Mouse (Mus musculus) layer of hippocampus, adult 9-11 months (tissue): ENCODE measurements at regions not wholly inside any gene's neighbourhood (a gene's known extent, or its start where the extent isn't known, plus 50 kb on each side); places are given as distances from the start of the nearest gene placed in this dataset.

Source experiments
- DNase-seq: peaks from one replicate; pipeline ENCODE4 v3.0.0; 2022

DNA sequence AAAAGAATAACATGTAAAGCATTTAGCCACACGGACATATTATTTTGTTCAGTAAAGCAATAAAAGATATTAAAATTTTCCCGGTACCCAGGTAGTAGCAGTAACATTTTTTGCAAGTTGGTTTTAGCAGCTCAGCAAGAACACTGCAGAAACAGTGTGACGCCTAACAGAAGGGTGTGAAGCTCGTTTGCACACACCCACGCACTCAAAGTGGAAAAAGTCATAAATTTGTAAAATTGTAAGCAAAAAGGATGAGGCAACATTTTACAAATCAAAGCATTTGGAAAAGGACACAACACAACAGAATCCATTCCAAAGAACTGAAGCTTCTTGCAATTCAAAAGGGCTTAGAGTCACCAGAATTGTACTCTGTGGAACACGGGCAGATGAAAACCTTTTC lies 1053.6 kb upstream of the Celf2 start:
- DNase-seq: peak; percentile 58

GRCm38 (mm10) chr2:8546116-8546515 lies 1036.8 kb upstream of the Celf2 start:
- no peak for DNase-seq

DNA sequence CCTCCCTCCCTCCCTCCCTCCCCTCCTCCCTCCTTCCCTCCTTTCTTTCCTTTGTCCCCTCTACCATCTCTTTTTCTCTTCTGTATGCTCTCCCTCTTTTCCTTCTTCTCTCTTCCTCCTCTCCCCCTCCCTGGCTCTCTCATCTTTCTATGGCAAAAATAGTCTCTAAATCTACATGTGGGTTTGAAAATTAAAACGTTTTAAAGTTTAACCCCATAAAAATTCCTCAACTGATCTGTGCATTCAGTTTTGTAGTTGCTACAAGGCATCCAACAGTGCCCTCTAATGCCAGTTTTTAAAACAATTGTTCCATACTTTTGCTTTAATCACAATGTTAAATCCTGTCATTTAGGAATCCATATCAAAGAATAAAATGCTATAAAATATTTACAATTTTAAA lies 1027.5 kb upstream of the Celf2 start:
- peak; percentile 36 for DNase-seq

DNA sequence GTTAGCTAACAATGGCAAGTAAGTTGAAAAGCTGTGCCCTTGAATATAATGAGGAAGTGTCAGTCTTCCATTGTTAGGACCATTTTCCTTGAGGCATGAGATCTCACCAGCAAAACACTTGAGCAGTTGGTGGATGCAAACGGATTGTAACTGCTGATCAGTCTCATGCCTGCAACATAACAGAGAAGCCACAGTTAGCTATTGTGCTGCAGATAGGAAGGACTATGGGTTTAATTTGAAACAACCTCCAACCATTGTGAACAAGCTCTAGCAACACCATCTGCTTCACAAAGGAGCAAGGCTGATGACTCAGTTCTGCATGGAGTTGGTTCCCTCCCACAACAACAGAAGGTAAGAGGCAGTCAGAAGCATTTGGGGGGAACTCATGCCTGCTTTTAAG lies 989.1 kb upstream of the Celf2 start:
- peak; percentile 91 for DNase-seq

DNA sequence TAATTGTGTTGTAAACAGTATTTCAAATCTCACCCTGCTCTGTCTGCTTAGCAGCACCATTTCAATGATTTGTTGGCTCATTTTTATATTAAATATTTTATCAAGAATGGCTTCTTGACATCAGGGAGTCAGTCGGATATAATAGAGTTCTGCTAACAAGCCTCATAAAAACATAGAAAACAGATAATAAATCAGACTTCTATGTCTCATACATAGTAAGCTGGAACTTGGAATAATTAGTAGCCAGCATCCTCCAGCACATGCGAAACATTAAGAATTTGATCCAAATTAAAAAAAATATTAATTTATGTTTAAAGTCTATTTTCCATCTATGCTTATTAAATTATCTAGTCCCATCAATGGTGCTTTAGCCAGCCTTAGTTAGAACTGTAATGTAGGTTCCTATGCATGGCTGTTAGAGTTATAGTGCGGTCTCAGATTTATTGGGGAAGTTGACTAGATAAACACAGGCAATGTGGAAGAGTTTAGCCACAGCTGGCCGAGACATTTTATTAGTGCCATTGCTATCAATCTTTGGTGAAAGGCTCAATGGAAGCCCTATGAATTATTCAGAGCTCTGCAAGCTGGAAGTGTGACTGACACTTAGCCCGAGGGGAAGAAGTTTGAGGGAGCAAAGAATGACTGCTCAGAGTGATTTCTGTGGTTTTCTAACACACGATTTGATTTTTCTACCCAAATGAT lies 968.6 kb upstream of the Celf2 start:
- DNase-seq: no peak

- DNase-seq: peak; percentile 70
Measured at GRCm38 (mm10) chr2:8470546-8470945, 961.2 kb upstream of the Celf2 start.

- no peak for DNase-seq
Measured at GRCm38 (mm10) chr2:8468989-8469388, 959.6 kb upstream of the Celf2 start.

- DNase-seq: no peak
Measured at GRCm38 (mm10) chr2:8468351-8468750, 959.0 kb upstream of the Celf2 start.

DNA sequence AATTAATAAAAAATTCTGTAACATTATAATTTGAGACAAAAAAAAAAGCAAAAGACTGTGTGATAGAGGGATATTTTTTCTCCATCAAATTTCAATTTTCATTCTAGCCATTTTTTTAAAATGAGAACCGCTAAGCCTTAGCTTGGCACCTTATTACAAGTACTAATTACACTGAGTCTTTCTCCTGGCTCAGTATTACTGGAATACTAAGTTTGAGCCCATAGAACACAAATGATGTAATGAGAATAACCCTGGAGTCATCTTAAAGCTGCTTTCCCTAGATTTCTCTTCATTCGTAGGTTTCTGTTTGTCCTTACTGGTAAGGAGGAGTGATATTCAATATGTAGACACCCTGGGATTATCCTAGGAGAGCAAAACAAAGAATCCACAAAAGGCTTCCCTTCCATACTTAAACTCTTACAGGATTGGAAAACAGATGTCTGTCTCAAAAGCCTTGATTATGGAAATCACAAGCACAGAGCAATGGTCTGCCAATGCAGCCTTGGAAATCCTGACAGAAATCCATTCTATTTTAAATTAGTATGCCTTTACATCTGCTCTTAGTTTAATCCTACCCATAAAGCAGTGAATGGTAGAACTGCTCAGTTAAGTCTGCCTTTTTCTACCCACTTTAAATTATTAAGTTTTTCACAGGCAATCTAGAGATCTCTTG lies 958.3 kb upstream of the Celf2 start:
- no peak for DNase-seq

GRCm38 (mm10) chr2:8452566-8453243 lies 943.3 kb upstream of the Celf2 start:
- peak; percentile 53 for DNase-seq

GRCm38 (mm10) chr2:8441230-8441629 lies 931.9 kb upstream of the Celf2 start:
- DNase-seq: no peak

DNA sequence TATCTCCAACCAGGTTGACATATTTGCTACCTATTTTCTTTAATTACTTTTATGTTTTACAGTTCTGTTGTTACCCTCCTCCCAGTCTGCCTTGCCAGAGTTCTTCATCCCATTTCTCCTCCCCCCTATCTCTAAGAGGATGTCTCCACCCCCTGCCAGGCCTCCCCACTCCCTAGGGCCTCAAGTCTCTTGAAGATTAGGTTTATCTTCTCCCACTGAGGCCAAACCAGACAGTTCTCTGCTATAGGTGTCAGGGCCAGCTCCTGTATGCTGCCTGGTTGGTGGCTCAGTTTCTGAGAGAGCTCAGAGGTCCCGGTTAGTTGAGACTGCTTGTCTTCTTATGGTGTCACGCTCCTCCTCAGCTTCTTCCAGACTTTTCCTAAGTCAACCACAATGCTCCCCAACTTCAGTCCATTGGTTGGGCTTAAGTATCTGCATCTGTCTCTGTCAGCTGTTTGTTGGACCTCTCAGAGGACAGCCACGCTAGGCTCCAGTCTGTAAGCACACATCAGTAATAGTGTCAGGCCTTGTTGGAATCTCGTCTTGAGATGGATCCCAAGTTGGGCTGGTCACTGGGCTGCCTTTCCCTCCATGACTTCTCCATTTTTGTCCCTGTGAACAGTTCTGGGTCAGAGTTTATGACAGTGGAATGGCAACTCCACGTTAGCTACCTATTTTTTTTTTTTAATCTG lies 920.4 kb upstream of the Celf2 start:
- DNase-seq: no peak

- DNase-seq: no peak
Measured at GRCm38 (mm10) chr2:8428145-8428544, 918.8 kb upstream of the Celf2 start.

DNA sequence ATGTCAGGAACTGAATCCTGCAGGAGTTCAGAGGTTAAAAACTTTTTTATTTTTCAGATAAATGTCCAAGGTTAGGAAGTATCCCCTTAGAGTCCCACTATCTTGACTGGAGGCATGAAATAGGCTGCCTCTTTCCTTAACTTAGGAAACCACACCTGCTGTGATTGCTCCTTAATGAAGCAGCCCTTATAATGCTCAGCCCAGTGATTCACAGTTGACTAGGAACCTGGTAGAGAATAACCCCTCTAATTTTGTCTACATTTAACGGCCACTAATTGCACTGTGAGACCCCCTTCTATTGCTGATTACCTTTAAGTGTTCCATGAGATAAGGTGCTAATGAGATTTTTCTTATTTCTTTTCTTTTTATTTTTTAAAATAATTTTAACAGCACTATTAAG lies 918.4 kb upstream of the Celf2 start:
- no peak for DNase-seq

DNA sequence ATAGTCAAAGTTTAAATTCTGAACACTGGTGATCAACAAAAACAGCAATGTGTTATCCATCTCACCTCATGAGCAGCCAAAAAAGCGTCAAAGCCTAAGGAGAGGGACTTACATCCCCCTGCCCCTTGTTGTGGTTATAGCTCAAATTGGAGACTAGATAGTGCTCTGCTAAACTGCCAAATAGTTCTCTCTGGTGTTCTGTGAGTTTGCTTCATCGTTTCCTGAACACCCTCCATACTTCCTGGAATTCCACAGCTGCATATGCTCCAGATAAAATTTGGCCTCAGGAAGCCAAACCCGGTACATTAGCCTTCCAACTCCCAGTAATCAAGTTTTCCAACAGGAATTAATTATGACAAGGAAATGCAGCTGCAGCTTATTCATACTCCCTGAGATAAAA lies 906.6 kb upstream of the Celf2 start:
- DNase-seq: no peak

DNA sequence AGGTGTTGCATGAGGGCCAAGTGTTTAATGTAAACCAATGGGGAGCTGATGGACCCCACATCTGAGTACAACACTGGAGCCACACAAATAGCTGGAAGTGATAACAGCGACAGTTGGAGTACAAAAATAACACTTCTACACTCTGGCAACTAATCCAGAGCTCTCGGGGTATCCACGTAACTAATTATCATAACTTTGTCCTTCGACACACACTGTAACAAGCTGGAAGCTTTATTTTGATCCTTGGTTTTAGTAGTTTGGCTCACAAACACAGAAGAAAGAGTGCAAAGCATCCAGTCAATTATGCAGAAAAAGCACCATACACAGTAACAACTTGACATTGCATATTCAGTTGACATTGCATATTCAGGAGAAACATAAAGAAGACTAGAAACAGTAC lies 884.8 kb upstream of the Celf2 start:
- peak; percentile 24 for DNase-seq

- no peak for DNase-seq
Measured at GRCm38 (mm10) chr2:8389530-8389929, 880.2 kb upstream of the Celf2 start.

DNA sequence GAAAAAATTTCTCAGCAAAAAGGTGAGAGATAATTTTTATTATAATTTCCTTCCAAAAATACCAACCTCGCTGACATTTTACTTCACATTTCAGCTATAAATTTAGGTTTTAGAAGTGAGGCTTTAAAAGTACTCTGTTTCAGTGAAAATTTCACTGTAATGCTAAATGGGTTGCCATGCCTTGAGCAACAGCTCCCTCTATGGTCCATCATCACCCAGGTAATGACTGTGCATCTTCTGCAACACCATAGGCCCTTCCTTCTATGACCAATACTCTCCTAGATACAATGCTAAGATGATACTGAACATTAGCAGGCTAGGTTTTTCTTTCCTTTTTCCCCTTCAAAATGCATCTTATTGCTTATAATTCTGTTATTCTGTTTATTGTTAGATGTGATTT lies 870.9 kb upstream of the Celf2 start:
- DNase-seq: peak; percentile 73

GRCm38 (mm10) chr2:8379590-8379989 lies 870.2 kb upstream of the Celf2 start:
- no peak for DNase-seq

DNA sequence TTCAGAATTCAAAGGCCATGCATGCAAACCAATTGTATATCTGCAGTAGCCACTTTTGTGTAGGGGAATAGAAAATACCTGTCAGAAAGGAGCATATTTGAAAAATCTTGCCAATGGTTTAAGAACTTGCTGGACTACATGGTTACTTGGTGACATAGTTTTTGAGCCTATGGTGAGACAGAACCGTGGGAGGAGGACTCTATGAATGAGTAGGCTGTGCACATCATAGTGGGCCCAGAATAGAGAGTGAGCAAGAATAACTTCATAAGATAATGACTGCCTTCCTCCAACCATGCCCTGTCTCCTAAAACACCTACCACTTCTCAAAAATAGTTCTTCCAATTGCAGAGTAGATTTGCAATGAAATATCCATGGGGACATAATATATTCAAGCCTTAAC lies 838.5 kb upstream of the Celf2 start:
- no peak for DNase-seq

- DNase-seq: peak; percentile 90
Measured at GRCm38 (mm10) chr2:8344748-8345147, 835.4 kb upstream of the Celf2 start.

DNA sequence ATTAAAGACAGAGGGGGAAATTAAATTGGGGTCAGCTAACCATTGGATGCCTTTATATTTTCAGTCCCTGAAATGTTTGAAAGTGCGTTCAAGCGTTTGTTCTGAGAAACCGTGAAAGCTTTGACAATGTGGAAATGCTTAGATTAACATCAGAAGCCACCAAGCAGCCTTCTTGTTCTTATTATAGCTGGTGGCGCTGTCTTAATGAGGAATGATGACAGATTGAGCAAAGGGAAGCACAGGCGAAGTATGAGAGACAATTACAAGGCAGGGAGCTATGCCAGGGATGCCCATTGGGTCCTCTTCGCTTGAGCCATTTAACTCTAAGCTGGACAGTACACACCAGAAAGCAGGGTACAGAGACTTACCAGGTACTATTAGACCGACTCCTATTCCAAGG lies 828.9 kb upstream of the Celf2 start:
- peak; percentile 12 for DNase-seq

DNA sequence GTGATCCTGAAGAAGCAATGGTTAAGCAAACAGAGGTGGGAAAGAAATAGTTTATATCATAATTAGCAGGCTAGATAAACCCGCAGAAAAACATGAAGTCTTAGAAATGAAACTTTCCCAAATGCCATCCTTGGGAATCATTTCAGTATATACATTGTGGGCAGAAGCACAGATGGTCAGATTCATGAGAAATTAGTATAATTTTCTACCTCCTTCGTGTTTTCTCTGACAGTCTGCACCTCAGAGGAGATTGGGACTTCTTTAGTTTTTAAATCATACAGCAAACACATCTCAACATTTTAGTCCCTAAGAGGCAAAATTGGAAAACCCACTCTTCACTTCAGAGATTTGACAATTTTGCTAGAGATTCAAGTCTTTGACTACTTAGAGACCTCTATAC lies 786.6 kb upstream of the Celf2 start:
- DNase-seq: no peak

DNA sequence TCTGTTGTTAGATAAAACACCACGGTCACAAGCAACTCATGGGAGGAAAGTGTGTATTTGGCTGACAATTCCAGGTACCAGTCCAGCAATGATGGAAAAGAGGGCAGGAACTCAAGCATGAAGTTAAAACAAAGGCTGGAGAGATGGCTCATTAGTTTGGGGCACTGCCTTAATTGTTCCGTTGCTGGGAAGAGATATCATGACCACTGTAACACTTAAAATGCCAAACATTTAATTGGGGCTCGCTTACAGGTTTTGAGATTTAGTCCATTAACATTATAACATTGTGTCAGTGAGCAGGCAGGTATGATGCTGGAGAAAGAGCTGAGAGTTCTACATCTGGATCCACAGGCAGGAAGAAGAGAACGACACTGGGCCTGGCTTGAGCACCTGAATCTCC lies 782.0 kb upstream of the Celf2 start:
- DNase-seq: no peak
